Mouse (Mus musculus): Measurements from ENCODE around the gene Hdhd5.

GRCm38 (mm10) chr6:120541386-120541785 lies 10.3 kb upstream of the Hdhd5 start:
- TF ChIP-seq POLR2A (IDR thresholded peaks at IDR 0.05; ENCODE audit: borderline replicate concordance, low read depth, low read length) (no peak), CTCF (IDR thresholded peaks at IDR 0.05; ENCODE audit: low read depth, low read length) (no peak)
